Mouse (Mus musculus) neural tube, embryonic 13.5 days (tissue): ENCODE measurements around the gene Hint2. TPM values are rescaled to one million over a fixed set of nuclear protein-coding genes. Genes with fewer than 3 reads are reported as not detected.

Source experiments
- ATAC-seq: fragments of 200-750 bp; cut with Nextera tagmentation; 2 replicates; pipeline ENCODE4 v1.8.0; 2017; ENCODE audit warnings: low read depth, mild to moderate bottlenecking, moderate TSS enrichment, moderate library complexity
- H3K27ac ChIP-seq: fragments of 300-500 bp; sonication (generic); replicated peaks from 2 replicates; pipeline ENCODE4 v1.5.1; 2015; ENCODE audit warnings: moderate library complexity, mild to moderate bottlenecking, inconsistent platforms
- H3K27me3 ChIP-seq: fragments of 300-500 bp; sonication (generic); 2 replicates; pipeline ENCODE4 v1.6.1; 2015; ENCODE audit warnings: mild to moderate bottlenecking, inconsistent platforms
- H3K36me3 ChIP-seq: fragments of 300-500 bp; sonication (generic); 2 replicates; pipeline ENCODE4 v1.6.1; 2015; ENCODE audit warnings: mild to moderate bottlenecking, inconsistent platforms
- H3K4me1 ChIP-seq: fragments of 300-500 bp; sonication (generic); replicated peaks from 2 replicates; pipeline ENCODE4 v1.6.1; 2015; ENCODE audit warnings: inconsistent platforms
- H3K4me2 ChIP-seq: fragments of 300-500 bp; sonication (generic); 2 replicates; pipeline ENCODE4 v1.6.1; 2015; ENCODE audit warnings: inconsistent platforms, mild to moderate bottlenecking, moderate library complexity
- H3K4me3 ChIP-seq: fragments of 300-500 bp; sonication (generic); 2 replicates; pipeline ENCODE4 v1.5.1; 2015; ENCODE audit warnings: mild to moderate bottlenecking, inconsistent platforms
- H3K9ac ChIP-seq: fragments of 300-500 bp; sonication (generic); 2 replicates; pipeline ENCODE4 v1.6.1; 2015; ENCODE audit warnings: moderate library complexity, mild to moderate bottlenecking, inconsistent platforms
- H3K9me3 ChIP-seq: fragments of 300-500 bp; sonication (generic); 2 replicates; pipeline ENCODE4 v1.6.1; 2016; ENCODE audit warnings: inconsistent platforms
- WGBS: fragments of 180-500 bp; shearing (Covaris S2); methylation state at CpG from one replicate; pipeline ENCODE4 v1.1.7; 2015; 5-methylcytosine and 5-hydroxymethylcytosine counted together
- microRNA-seq: library from miRNA; unstranded; fragments of <30 nt; microRNA quantifications from one replicate; pipeline ENCODE4, GENCODE M21; 2016
- polyA plus RNA-seq: library from polyadenylated mRNA; unstranded; fragments of >200 nt; fragmentation: Nextera tagmentation; extraction: Ambion mirVana; gene quantifications from 2 replicates; pipeline ENCODE4 v1.2.1, GENCODE M21; 2015

Gene Hint2
- polyA plus RNA-seq, 1 experiment from 2014 or later, result 84.9 TPM

GRCm38 (mm10) chr4:43630030-43630581 is 26.2 kb downstream of the Hint2 start:
- H3K27ac ChIP-seq, result peak overlapping the region; percentile 95
- H3K4me3 ChIP-seq, result no peak overlapping the region
- H3K27me3 ChIP-seq, result no peaks in the 10 kb centered on the region
- no peaks in the 10 kb centered on the region for H3K36me3 ChIP-seq
- peak overlapping the region; percentile 86 for H3K4me2 ChIP-seq
- peak; percentile 55 for ATAC-seq
- H3K4me1 ChIP-seq, result peaks cover 51% of the 10 kb centered on the region
- 1% methylated on average over 5 of the region's 5 CpGs for WGBS
- H3K9ac ChIP-seq, result peak overlapping the region; percentile 60
- peaks cover 6% of the 10 kb centered on the region for H3K9me3 ChIP-seq

GRCm38 (mm10) chr4:43629106-43629817 is 27.0 kb downstream of the Hint2 start:
- Histone ChIP-seq H3K4me1 (peaks cover 43% of the 10 kb centered on the region), H3K27me3 (no peaks in the 10 kb centered on the region), H3K36me3 (no peaks in the 10 kb centered on the region), H3K4me2 (peak overlapping the region; percentile 6; the same call in 1 of the 2 replicates), H3K27ac (no peak overlapping the region; the same call in 1 of the 2 replicates), H3K9me3 (peaks cover 10% of the 10 kb centered on the region), H3K9ac (no peak overlapping the region), H3K4me3 (no peak overlapping the region)
- WGBS, result 42% methylated on average over 20 of the region's 20 CpGs
- ATAC-seq, result no peak

- H3K27ac ChIP-seq, result no peak overlapping the region
- H3K9ac ChIP-seq, result no peak overlapping the region
- peaks cover 6% of the 10 kb centered on the region for H3K9me3 ChIP-seq
- ATAC-seq, result no peak
- no peak overlapping the region for H3K4me2 ChIP-seq
- H3K36me3 ChIP-seq, result no peaks in the 10 kb centered on the region
- 85% methylated on average over 4 of the region's 4 CpGs for WGBS
- no peak overlapping the region for H3K4me3 ChIP-seq
- no peaks in the 10 kb centered on the region for H3K4me1 ChIP-seq
- no peaks in the 10 kb centered on the region for H3K27me3 ChIP-seq
Observed at GRCm38 (mm10) chr4:43620146-43620778, 36.0 kb downstream of the Hint2 start.

GRCm38 (mm10) chr4:43613060-43613730 is 43.1 kb downstream of the Hint2 start:
- Histone ChIP-seq H3K36me3 (no peaks in the 10 kb centered on the region), H3K9ac (no peak overlapping the region), H3K27me3 (no peaks in the 10 kb centered on the region), H3K4me1 (no peaks in the 10 kb centered on the region), H3K27ac (no peak overlapping the region), H3K9me3 (no peaks in the 10 kb centered on the region), H3K4me2 (no peak overlapping the region), H3K4me3 (no peak overlapping the region)
- 71% methylated on average over 3 of the region's 3 CpGs for WGBS
- ATAC-seq, result no peak

GRCm38 (mm10) chr4:43612534-43612933 is 43.7 kb downstream of the Hint2 start:
- ATAC-seq, result no peak
- Histone ChIP-seq H3K4me1 (no peaks in the 10 kb centered on the region), H3K36me3 (no peaks in the 10 kb centered on the region), H3K27me3 (no peaks in the 10 kb centered on the region), H3K9ac (no peak overlapping the region), H3K4me3 (no peak overlapping the region), H3K27ac (no peak overlapping the region), H3K4me2 (no peak overlapping the region), H3K9me3 (no peaks in the 10 kb centered on the region)
- WGBS, result 75% methylated on average over 10 of the region's 10 CpGs

GRCm38 (mm10) chr4:43604751-43605685 is 51.2 kb downstream of the Hint2 start:
- H3K27me3 ChIP-seq, result no peaks in the 10 kb centered on the region; the same call in 1 of the 2 replicates
- no peaks in the 10 kb centered on the region for H3K4me1 ChIP-seq
- no peak for ATAC-seq
- no peak overlapping the region for H3K27ac ChIP-seq
- H3K9me3 ChIP-seq, result no peaks in the 10 kb centered on the region
- WGBS, result 79% methylated on average over 9 of the region's 9 CpGs
- no peak overlapping the region for H3K4me3 ChIP-seq
- no peak overlapping the region for H3K9ac ChIP-seq
- H3K4me2 ChIP-seq, result no peak overlapping the region
- no peaks in the 10 kb centered on the region for H3K36me3 ChIP-seq

Small RNA genes lying within 50 kb of the gene (microRNA-seq; reads per million reads assigned to microRNA genes)
- not detected for gene Gm25262

Other genes with a start within 250 kb of the Hint2 start
- gene Fam166b, start 227.3 kb downstream of the Hint2 start, polyA plus RNA-seq, result 0.32 and 0.59 TPM in 2 replicates
- 10.8 and 14.4 TPM in 2 replicates for gene Tesk1, start 214.5 kb downstream of the Hint2 start, polyA plus RNA-seq
- gene Cd72, start 201.8 kb downstream of the Hint2 start, polyA plus RNA-seq, result 2.8 and 3.7 TPM in 2 replicates
- gene Sit1, start 172.7 kb downstream of the Hint2 start, polyA plus RNA-seq, result not detected in 2 replicates
- gene Ccdc107, start 163.6 kb downstream of the Hint2 start, polyA plus RNA-seq, result 65.5 and 73.1 TPM in 2 replicates
- 10.0 and 10.4 TPM in 2 replicates for gene Arhgef39, start 156.8 kb downstream of the Hint2 start, polyA plus RNA-seq
- gene Car9, start 149.5 kb downstream of the Hint2 start, polyA plus RNA-seq, result 0.33 and 0.56 TPM in 2 replicates
- gene Tpm2, start 132.7 kb downstream of the Hint2 start, polyA plus RNA-seq, result 29.0 and 77.1 TPM in 2 replicates
- gene Creb3, start 94.1 kb downstream of the Hint2 start, polyA plus RNA-seq, result 88.9 and 89.1 TPM in 2 replicates
- 64.4 and 69.6 TPM in 2 replicates for gene Tln1, start 93.8 kb downstream of the Hint2 start, polyA plus RNA-seq
- 23.9 and 28.0 TPM in 2 replicates for gene Rgp1, start 77.8 kb downstream of the Hint2 start, polyA plus RNA-seq
- 47.8 and 50.8 TPM in 2 replicates for gene Gba2, start 77.6 kb downstream of the Hint2 start, polyA plus RNA-seq
- 2.2 TPM in 1 of 2 replicates, not detected in the other for gene Msmp, start 72.0 kb downstream of the Hint2 start, polyA plus RNA-seq
- gene Npr2, start 24.5 kb downstream of the Hint2 start, polyA plus RNA-seq, result 26.9 and 27.8 TPM in 2 replicates
- 3.5 and 4.1 TPM in 2 replicates for gene Spag8, start 2.9 kb downstream of the Hint2 start, polyA plus RNA-seq
- 13.5 and 15.6 TPM in 2 replicates for gene Tmem8b, start 12.5 kb upstream of the Hint2 start, polyA plus RNA-seq
- 2.4 and 2.9 TPM in 2 replicates for gene Fam221b, start 12.7 kb upstream of the Hint2 start, polyA plus RNA-seq
- gene Olfr70, start 44.3 kb upstream of the Hint2 start, polyA plus RNA-seq, result not detected in 2 replicates
- 0.14 TPM in 1 of 2 replicates, not detected in the other for gene Olfr71, start 53.8 kb upstream of the Hint2 start, polyA plus RNA-seq
- gene Hrct1, start 70.7 kb upstream of the Hint2 start, polyA plus RNA-seq, result 0.43 and 0.47 TPM in 2 replicates
- not detected in 2 replicates for gene Spaar, start 73.6 kb upstream of the Hint2 start, polyA plus RNA-seq
- not detected in 2 replicates for gene Olfr159, start 114.5 kb upstream of the Hint2 start, polyA plus RNA-seq
- gene Olfr156, start 167.4 kb upstream of the Hint2 start, polyA plus RNA-seq, result not detected in 2 replicates
- gene Olfr157, start 183.7 kb upstream of the Hint2 start, polyA plus RNA-seq, result not detected in 2 replicates
- gene Olfr155, start 195.1 kb upstream of the Hint2 start, polyA plus RNA-seq, result not detected in 2 replicates
- gene Reck, start 219.1 kb upstream of the Hint2 start, polyA plus RNA-seq, result 9.1 and 11.5 TPM in 2 replicates